Mouse (Mus musculus) layer of hippocampus, postnatal 36 days (tissue): ENCODE measurements at regions not wholly inside any gene's neighbourhood (a gene's known extent, or its start where the extent isn't known, plus 50 kb on each side); places are given as distances from the start of the nearest gene placed in this dataset.

ENCODE experiments used
- DNase-seq, 2 experiments: peaks; one replicate each; pipeline ENCODE4 v3.0.0; 2022

GRCm38 (mm10) chr11:110588280-110588679 lies 189.4 kb downstream of the Map2k6 start:
- no peak for DNase-seq

- peak in 1 of 2 experiments; percentile 4 for DNase-seq
These were observed 196.4 kb downstream of the Map2k6 start for GRCm38 (mm10) chr11:110595266-110595862.

DNA sequence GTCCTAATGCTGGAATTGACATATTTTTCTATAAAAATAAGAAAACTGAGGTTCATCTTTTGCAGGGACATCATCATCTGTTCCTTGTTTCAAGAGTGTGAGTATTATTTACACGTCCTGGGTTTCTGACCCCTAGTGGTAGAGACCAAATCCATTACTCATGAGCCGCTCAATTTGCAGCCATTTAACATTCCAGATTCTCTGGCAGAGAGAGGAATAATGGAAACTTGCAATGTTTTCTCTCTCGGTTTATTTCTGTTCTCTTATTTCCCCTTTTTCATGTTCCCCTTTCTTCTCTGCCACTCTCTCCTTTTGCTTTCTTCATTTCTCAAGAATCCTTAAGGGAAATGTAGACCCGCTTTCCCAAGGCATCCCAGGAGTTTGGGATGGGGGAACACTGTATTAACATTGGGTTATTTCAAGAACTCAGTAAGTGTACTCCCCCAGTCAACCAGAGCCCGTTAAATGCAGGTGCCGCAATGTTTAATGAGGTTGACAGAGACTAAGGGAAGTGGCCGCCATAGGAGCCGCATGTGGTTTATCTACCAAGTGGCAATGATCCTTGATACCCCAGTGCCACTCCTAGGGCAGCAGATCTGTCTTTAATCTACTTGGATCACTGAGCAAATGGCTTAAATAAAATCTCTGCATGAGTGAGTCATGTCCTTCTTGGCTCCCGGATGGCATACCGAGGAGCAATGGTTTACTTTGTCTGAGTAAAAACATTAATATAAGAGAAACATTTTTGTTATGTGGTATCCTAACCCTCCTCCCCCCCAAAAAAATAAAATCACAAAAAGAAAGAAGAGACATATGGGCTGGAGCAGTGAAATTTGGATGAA lies 206.3 kb downstream of the Map2k6 start:
- no peak for DNase-seq

DNA sequence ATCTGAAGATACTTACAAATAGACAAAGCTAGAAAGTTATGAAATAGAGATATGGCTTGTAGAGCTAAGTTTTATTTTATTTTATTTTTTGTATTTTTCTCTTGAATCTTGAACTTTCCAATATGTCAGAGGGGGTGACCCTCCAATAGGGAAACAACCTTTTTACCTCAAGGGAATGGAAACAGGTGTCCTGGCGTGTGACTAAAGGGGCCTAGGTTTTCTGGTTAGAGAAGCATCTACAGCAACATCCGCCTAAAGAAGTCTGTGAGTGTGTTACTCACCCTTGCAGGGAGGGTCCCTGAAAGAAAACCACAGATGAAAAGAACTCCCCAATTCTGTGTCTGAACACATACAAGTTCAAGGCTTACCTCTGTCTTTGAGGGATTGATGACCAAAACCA lies 210.4 kb downstream of the Map2k6 start:
- no peak for DNase-seq

DNA sequence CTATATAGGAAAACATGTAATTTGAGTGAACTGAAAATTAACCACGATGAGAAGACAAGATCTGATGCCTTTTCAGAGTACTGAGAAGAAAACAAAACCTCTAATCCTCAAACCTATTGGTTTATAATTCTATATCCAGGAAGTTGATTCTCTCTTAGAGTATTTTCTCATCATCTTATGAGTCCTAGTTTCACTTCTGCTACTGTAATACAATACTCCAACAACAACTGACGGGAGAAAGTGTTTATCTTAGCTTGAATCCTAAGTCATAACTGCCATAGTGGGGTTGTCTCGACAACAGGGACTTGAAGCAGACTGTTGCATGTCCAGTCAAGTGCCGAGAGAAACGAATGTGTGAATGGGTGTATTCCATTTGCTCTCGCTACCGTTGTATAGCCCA lies 211.9 kb downstream of the Map2k6 start:
- DNase-seq = no peak

- no peak for DNase-seq
These were observed 233.1 kb downstream of the Map2k6 start for GRCm38 (mm10) chr11:110632001-110632400.

DNA sequence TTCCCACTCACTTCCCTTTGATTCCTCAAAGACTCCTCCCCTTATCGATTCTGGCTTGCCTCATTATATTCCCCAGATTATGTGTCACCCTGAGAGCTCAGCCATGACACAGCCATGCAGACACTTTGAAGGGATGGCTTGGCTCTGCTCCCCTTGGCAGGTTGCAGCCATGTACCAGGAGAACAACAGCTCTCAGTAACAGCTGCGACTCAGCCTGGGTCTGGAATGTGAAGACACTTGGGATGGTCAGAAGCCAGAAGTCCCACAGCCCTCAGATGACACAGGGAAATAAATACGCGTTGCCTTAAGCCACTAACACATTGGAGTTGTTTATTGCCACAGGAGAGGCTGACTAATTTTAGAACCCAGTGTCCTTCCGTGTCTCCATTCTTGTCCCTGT lies 234.4 kb downstream of the Map2k6 start:
- DNase-seq = no peak

- DNase-seq = no peak
These were observed 243.6 kb downstream of the Map2k6 start for GRCm38 (mm10) chr11:110642485-110642884.

DNA sequence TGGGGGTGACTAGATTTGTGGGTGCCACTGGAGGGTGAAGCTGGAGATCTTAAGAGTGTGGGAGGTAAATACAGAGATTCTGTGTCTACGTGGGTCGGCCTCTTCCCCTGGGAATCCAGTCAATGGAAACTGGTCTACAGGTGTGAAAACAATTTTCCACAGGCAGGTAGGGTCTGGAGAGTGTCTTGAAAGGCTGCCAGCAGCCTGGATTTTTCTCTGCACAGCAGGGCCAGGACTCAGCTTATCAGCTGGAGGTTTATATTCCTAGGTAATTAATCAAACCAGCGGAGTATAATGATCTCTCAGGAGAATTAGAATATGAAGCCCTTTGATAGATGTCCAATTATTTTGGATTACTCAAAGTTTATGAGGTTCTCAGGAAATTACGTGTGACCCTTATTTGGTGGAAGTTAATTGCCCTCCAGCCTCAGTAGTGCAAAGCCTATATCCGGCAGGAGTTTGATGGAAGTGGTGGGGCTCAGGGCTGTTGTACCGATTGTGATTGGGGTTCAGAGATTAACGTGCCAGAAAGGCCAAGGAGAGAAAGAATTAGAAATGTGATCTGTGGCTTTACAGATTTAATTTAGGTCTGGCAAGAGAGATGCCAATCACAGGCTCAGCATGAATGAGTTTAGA lies 250.8 kb downstream of the Map2k6 start:
- DNase-seq = no peak

DNA sequence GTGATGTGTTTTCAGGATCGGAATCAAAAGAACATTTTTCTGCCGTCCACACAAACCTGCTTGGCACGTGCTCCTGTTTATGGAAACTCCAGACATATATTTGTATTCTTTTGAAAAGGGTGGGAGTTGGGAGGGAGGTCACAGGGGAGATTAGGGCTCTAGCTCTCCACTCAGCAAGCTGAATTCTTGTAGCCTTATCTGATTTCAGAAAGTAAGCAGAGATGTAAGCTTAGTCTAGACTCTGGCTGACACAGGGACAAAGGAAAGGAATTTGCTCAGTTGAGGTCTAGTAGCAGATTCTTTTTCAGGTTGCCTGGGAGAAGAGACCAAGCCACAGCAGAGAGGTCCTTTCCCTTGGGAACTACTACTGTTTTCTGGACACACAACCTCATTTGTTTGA lies 253.1 kb downstream of the Map2k6 start:
- DNase-seq = no peak

GRCm38 (mm10) chr11:110656524-110657156 lies 257.7 kb downstream of the Map2k6 start:
- no peak for DNase-seq

DNA sequence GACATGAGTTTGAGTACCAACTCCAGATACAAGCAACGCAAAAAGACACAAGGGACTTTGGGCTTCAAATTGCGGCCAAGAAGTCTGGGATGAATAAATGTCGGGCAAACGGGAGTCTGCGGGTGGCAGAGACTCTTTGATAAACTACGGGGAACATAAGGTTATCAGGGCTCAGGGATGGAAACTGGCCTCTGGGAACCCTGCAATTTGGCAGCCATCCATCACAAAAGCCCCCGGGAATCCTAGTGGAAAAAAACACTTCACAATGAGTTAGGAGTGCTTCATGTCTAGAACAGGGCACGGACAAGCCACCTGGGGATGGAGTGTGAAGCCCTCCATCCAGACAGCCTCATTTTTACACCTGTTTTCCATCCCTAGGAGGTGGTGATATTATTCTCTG lies 258.9 kb downstream of the Map2k6 start:
- DNase-seq = no peak

DNA sequence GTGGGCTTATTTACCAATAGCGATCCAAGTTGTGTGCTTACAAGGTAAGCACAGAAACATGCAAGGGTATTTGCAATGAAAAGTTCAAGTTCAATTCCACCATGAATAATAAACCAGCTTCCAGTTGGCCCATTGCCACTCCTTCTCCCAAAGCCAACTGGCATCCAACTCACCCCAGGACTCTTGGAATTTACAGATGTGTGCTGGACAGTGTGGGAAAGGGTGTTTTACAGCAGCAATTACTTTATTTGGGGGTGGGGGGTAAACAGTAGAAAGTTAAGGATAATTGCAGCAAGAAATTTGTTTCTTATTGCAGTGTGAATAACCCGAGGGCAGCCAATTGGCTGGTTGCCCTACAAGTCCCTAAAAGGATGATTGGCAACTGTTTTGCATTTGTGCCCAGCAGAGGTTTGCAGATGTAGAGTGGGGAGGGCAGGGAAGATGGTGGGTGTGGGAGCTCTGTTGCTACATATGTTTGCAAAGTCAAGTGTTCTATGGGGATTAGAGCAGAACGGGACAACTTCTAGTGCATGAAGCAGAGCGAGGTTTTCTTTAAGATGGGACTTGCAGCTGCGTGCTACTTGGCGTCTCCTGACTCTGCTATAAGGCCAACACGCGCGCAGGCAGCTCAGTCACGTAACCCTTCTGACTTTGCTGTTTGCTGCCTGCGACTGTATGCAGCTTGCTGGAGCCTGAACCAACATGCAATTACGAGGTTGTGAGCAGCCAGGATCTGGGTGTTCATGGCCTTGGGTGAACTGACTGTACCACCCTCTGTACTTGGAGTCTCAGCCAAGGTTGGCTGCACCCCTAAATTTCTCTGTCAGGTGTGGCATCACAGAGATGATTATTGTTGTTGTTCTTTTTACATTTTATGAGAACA lies 271.9 kb downstream of the Map2k6 start:
- DNase-seq = no peak

- no peak for DNase-seq
These were observed 274.0 kb downstream of the Map2k6 start for GRCm38 (mm10) chr11:110672941-110673340.

- DNase-seq = no peak
These were observed 275.0 kb upstream of the Kcnj16 start for GRCm38 (mm10) chr11:110692824-110693223.

DNA sequence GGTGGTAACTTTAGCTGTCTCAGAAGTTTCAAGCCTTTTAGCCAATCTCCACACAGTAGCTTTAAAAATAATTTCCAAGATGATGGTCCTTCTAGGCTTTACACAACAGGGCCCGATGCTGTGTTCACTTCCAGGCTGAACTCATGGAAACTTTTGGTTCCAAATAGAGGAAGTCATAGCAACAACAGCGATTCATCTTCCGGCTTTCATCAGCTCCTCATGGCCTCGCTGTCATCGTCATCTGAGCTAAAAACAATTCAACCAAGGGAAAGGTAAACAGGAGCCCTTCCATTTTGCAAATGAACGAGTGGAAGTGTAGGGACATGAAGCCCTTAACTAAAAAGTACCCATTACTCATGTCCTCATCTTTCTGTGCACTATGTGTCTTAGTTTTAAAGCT lies 270.8 kb upstream of the Kcnj16 start:
- no peak for DNase-seq

- DNase-seq = no peak
These were observed 269.5 kb upstream of the Kcnj16 start for GRCm38 (mm10) chr11:110698342-110698741.

- no peak for DNase-seq
These were observed 266.9 kb upstream of the Kcnj16 start for GRCm38 (mm10) chr11:110700976-110701375.

DNA sequence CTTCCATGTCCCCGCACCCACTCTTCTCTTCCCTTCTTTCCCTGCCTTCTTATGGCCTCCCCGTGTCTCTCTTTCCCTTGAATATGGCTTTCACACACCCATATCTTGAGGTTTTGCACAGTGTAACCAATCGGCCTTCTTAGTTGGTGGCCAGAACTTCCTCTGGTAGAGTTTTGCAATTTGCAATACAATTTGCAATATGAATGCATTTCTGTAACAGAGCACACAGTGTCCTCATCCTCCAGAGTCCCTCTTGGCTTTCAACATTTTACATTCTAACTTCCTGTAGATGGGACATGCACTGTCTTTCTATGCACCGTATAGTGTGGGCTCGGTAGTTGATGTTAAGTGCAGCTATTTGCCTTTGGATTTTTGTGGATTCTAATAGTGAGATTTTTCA lies 265.7 kb upstream of the Kcnj16 start:
- no peak for DNase-seq

DNA sequence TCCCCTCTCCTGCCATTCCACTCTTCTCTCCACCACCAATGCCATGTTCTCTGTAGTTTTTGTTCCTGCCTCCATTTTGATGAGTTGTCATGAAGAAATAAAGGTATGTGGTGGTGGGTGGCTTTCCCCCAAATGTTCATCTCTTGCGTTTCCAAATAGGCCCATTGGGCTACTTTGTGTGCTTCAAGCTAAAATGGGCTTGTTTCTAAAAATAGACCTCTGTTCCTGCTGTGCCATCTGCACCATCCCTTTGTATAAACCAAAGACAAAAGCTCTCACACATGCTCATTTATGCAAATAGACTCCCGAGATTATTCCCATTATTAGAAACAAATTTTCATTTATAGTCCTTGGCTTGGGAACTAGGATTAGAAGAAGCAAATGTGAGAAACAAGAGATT lies 264.3 kb upstream of the Kcnj16 start:
- DNase-seq = peak in 1 of 2 experiments; percentile 5

DNA sequence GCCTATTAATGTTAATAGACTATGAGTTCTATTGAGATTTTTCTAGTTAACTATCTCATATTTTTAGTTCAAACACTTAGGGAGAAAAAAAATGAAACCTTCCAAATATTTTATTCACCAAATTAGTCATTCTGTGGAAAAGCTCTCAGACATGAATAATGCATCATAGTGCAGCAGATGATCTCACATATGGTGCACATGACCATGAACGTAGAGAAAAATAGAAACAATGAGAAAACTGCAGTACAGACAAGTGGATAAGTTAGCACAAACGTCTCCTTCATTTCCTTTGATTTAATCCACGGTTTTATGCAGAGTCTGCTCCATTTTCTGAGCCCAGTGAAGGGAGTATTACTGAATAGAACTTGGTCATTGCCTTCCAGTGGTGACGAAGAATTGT lies 260.5 kb upstream of the Kcnj16 start:
- DNase-seq = no peak

DNA sequence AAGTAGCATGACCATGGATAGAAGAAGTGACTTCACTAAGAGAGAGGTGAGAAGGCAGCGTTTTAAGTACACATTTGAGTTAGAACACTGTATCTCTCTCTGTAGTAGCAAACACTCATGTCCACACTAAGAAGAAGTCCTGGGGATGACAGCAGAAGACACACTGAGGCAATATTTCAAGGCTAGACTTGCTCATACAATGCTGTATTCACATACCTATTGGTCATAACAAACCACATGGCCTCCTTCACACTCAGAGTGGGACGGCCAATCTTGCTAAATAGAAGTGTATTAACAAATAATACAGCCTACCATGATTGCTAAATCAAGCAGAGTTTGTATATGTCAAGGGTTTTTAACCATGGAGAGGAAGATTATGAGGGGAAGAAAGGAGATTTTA lies 252.5 kb upstream of the Kcnj16 start:
- DNase-seq = no peak
